Mouse (Mus musculus): Measurements from ENCODE around the gene Vmo1. TPM values are rescaled to one million over a fixed set of nuclear protein-coding genes. Genes with fewer than 3 reads are reported as not detected.
A peak's percentile ranks its signal among the peaks of the same experiment; 100 is the strongest.
"Not testable (repeated sequence)": the region's sequence is repeated elsewhere in the genome, so short reads cannot be mapped to it uniquely, and the experiment has no call there.

Gene Vmo1
- total and polyA plus RNA-seq, 3 experiments, result not detected

DNA sequence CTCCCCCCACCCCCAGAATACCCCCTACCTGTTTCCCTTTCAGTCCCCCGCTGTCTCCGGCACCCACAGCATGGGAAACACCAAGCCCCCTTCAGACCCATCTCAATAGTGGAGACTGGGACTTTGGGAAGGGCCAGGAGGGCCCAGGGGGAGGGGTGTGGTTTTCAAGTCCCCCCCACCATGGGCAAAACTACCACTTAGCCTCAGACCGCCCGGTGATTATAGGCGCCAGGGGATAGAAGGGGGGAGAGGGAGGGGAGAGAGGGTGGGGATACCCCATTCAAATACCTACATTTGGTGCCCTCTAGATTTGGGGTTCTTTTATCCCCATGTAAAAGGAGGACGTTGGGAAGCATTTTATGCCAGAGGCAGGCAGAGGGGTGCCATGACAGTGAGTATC is 18.4 kb upstream of the Vmo1 start, which contains the start of gene Gm40193:
Gene Gm40193, minus strand, starts transcription at position 101 of the 400 bp plus-strand sequence.
- Histone ChIP-seq H3K4me1 (ENCODE audit: control insufficient read depth in 1 of 2, insufficient read depth in 2 of 2, low read length in 2 of 2) (no peaks in the 10 kb centered on the region), H3K9me3 (replicated peaks; ENCODE audit: insufficient read depth, low read length) (no peaks in the 10 kb centered on the region)

DNA sequence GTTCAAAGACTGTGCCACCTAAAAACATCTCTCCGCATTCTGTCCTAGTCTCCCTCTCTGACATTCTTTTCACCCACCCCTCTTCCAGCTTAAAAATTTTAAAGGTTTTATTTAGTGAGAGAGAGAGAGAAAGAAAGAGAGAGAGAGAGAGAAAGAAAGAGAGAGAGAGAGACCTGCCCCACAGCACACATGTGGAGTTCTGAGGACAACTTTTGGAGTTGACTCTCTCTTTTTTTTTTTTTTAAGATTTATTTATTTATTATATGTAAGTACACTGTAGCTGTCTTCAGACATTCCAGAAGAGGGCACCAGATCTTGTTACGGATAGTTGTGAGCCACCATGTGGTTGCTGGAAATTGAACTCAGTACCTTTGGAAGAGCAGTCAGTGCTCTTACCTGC is 16.6 kb upstream of the Vmo1 start:
- DNase-seq (ENCODE audit: low read depth, low spot score), result not testable (repeated sequence)

More for the DNA sequence above, 18.4 kb upstream of the Vmo1 start, which contains the start of gene Gm40193:
- DNase-seq (ENCODE audit: low read depth, low spot score), result no peak
- TF ChIP-seq POLR2A (IDR thresholded peaks at IDR 0.05; ENCODE audit: control insufficient read depth in 1 of 2, insufficient read depth in 1 of 2, low read depth in 1 of 2, low read length in 2 of 2, poor library complexity in 1 of 2), result no peak
- no peak for TF ChIP-seq HCFC1 (IDR thresholded peaks at IDR 0.05; ENCODE audit: low read depth, low read length)
- TF ChIP-seq CHD1 (IDR thresholded peaks at IDR 0.05; ENCODE audit: low read depth, low read length), result no peak
- TF ChIP-seq EP300 (IDR thresholded peaks at IDR 0.05; ENCODE audit: low read depth in 1 of 2, low read length in 2 of 2), result no peak
- TF ChIP-seq KAT2A (conservative IDR thresholded peaks at IDR 0.05; ENCODE audit: low read depth, low read length), result no peak
- no peak for TF ChIP-seq MAFK (IDR thresholded peaks at IDR 0.05; ENCODE audit: borderline replicate concordance, low read depth, low read length)
- TF ChIP-seq ETS1 (IDR thresholded peaks at IDR 0.05; ENCODE audit: low read depth, low read length), result no peak
- no peak for TF ChIP-seq MEF2A (IDR thresholded peaks at IDR 0.05; ENCODE audit: extremely low read depth, insufficient replicate concordance, low read depth, low read length, poor library complexity, severe bottlenecking)
- no peak for TF ChIP-seq ZMIZ1 (IDR thresholded peaks at IDR 0.05; ENCODE audit: low read depth, low read length)
- H3K36me3 ChIP-seq (ENCODE audit: control insufficient read depth in 1 of 2, insufficient read depth in 2 of 2, low read length in 2 of 2), result no peaks in the 10 kb centered on the region
- H3K27ac ChIP-seq (ENCODE audit: control insufficient read depth, low read depth, low read length), result no peak within 1 kb of the TSS
- no peak within 1 kb of the TSS for H3K9ac ChIP-seq (ENCODE audit: control insufficient read depth, low read depth, low read length, poor library complexity, severe bottlenecking)
- no peak within 1 kb of the TSS for H3K4me3 ChIP-seq (ENCODE audit: control insufficient read depth in 1 of 2, insufficient read depth in 1 of 2, low read depth in 2 of 2, low read length in 2 of 2)
- no peaks in the 10 kb centered on the region; a peak in 1 of 4 replicates for H3K27me3 ChIP-seq (ENCODE audit: control insufficient read depth in 1 of 2, insufficient read depth in 2 of 2, low read length in 2 of 2)
- H3K79me2 ChIP-seq (ENCODE audit: control insufficient read depth, insufficient read depth, low read length, poor library complexity), result no peaks in the 10 kb centered on the region

DNA sequence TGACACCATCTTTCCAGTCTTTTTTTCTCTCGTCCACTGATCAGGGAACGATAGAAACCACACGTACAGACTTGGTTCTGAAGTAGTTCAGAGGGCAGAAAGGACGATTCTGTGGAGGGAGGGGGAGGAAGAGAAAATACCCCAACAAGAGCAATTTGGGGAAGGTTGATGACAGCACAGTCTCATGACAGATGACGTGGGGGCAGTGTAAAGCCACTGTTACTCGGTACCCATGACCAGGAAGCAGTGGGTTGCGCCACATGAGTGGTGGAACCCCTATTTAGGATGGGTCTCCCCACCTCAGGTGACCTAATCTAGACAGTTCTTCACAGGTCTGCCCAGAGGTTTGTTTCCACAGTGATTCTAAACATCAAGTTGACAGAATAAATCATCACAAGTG is 14.2 kb upstream of the Vmo1 start:
- DNase-seq (ENCODE audit: low read depth, low spot score), result no peak
- no peak overlapping the region for H3K4me3 ChIP-seq (ENCODE audit: control insufficient read depth in 1 of 2, insufficient read depth in 1 of 2, low read depth in 2 of 2, low read length in 2 of 2)
- no peaks in the 10 kb centered on the region for H3K9me3 ChIP-seq (replicated peaks; ENCODE audit: insufficient read depth, low read length)
- H3K79me2 ChIP-seq (ENCODE audit: control insufficient read depth, insufficient read depth, low read length, poor library complexity), result peaks cover 13% of the 10 kb centered on the region
- H3K9ac ChIP-seq (ENCODE audit: control insufficient read depth, low read depth, low read length, poor library complexity, severe bottlenecking), result no peak overlapping the region
- H3K27ac ChIP-seq (ENCODE audit: control insufficient read depth, low read depth, low read length), result no peak overlapping the region
- peaks cover 3 to 5% of the 10 kb centered on the region in 2 experiments; a peak in 3 of 4 replicates for H3K36me3 ChIP-seq (ENCODE audit: control insufficient read depth in 1 of 2, insufficient read depth in 2 of 2, low read length in 2 of 2)
- no peaks in the 10 kb centered on the region for H3K27me3 ChIP-seq (ENCODE audit: control insufficient read depth in 1 of 2, insufficient read depth in 2 of 2, low read length in 2 of 2)
- TF ChIP-seq NRF1 (IDR thresholded peaks at IDR 0.05; ENCODE audit: insufficient read depth, low read depth, low read length, poor library complexity, severe bottlenecking) (no peak), USF1 (IDR thresholded peaks at IDR 0.05; ENCODE audit: low read depth, low read length) (no peak), ZNF384 (IDR thresholded peaks at IDR 0.05; ENCODE audit: low read depth, low read length) (peak; percentile 57)
- peaks cover 0 to 7% of the 10 kb centered on the region in 2 experiments; a peak in 1 of 4 replicates for H3K4me1 ChIP-seq (ENCODE audit: control insufficient read depth in 1 of 2, insufficient read depth in 2 of 2, low read length in 2 of 2)

More for the DNA sequence above, 16.6 kb upstream of the Vmo1 start:
- TF ChIP-seq ZNF384 (IDR thresholded peaks at IDR 0.05; ENCODE audit: low read depth, low read length), result peak; percentile 68
- not testable (repeated sequence) for H3K27me3 ChIP-seq (ENCODE audit: control insufficient read depth in 1 of 2, insufficient read depth in 2 of 2, low read length in 2 of 2); H3K79me2 ChIP-seq (ENCODE audit: control insufficient read depth, insufficient read depth, low read length, poor library complexity); H3K4me1 ChIP-seq (ENCODE audit: control insufficient read depth in 1 of 2, insufficient read depth in 2 of 2, low read length in 2 of 2); H3K27ac ChIP-seq (ENCODE audit: control insufficient read depth, low read depth, low read length); H3K9ac ChIP-seq (ENCODE audit: control insufficient read depth, low read depth, low read length, poor library complexity, severe bottlenecking); H3K4me3 ChIP-seq (ENCODE audit: control insufficient read depth in 1 of 2, insufficient read depth in 1 of 2, low read depth in 2 of 2, low read length in 2 of 2); H3K9me3 ChIP-seq (replicated peaks; ENCODE audit: insufficient read depth, low read length); H3K36me3 ChIP-seq (ENCODE audit: control insufficient read depth in 1 of 2, insufficient read depth in 2 of 2, low read length in 2 of 2)

All from MEL (cell line).